Mouse (Mus musculus): ENCODE measurements around the gene Ttc23. TPM values are rescaled to one million over a fixed set of nuclear protein-coding genes. Genes with fewer than 3 reads are reported as not detected.

The Ttc23 gene
- polyA plus RNA-seq, 1 experiment, result 8.8 TPM

DNA sequence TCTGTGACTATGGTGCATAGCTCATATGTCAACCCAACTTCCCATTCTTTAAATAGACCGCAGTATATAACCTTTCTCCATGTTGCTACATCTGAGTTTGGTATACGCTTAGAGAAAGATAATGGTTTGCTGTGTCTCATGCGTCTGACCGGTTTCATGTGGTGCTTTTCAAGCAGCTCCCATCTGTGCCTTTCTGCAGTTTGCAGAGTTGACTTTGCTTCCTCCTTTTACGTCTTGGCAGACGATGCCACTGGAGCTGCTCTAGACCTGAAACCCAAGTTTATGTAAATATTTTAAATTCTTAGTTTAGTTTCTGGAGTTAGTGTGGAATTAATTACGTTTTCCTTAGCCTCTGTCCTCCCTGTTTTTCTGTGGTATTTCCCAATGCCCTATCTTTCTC, 7.5 kb downstream of the Ttc23 start:
- H3K27me3 ChIP-seq (replicated peaks; ENCODE audit: control insufficient read depth, insufficient read depth, low read length), result no peaks in the 10 kb centered on the region
- no peak for DNase-seq
- no peak overlapping the region for H3K27ac ChIP-seq (ENCODE audit: insufficient read depth, low read depth, low read length)
- TF ChIP-seq POLR2A (IDR thresholded peaks at IDR 0.05; ENCODE audit: low read depth, low read length) (no peak), CTCF (conservative IDR thresholded peaks at IDR 0.05; ENCODE audit: insufficient read depth, insufficient read length, low read depth, low read length) (no peak)
- no peak overlapping the region for H3K4me3 ChIP-seq (ENCODE audit: insufficient read depth, low read depth, low read length)
- H3K36me3 ChIP-seq (ENCODE audit: control insufficient read depth, insufficient read depth, low read length), result no peaks in the 10 kb centered on the region
- peaks cover 5% of the 10 kb centered on the region; the same call in 1 of the 2 replicates for H3K4me1 ChIP-seq (ENCODE audit: control insufficient read depth, insufficient read depth, low read length)
- 76% methylated on average over 7 of the region's 7 CpGs for WGBS

DNA sequence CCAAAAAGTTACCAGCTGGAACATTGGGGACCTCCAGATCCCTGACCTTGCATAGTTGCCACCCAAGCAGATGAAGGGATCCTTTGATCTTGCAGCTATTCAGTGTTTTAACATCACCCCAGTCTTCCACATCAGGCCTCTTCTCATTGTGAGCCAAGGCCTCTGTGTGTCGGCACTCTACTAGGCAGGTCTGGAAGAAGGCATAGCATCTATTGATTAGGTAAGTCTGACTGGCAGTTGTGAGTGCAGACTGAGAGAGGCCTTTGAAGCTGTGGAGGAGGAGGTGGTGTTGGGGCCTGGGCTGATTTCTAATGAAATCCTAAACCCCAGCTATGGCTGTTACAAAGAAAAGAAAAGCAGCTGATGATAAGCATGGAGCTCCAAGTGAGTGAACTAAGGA, 8.0 kb downstream of the Ttc23 start:
- WGBS, result 44% methylated on average over 1 of the region's 1 CpGs
- Histone ChIP-seq H3K36me3 (ENCODE audit: control insufficient read depth, insufficient read depth, low read length) (no peaks in the 10 kb centered on the region), H3K4me3 (ENCODE audit: insufficient read depth, low read depth, low read length) (no peak overlapping the region), H3K27me3 (replicated peaks; ENCODE audit: control insufficient read depth, insufficient read depth, low read length) (no peaks in the 10 kb centered on the region), H3K27ac (ENCODE audit: insufficient read depth, low read depth, low read length) (no peak overlapping the region), H3K4me1 (ENCODE audit: control insufficient read depth, insufficient read depth, low read length) (peaks cover 5% of the 10 kb centered on the region; the same call in 1 of the 2 replicates)
- TF ChIP-seq POLR2A (IDR thresholded peaks at IDR 0.05; ENCODE audit: low read depth, low read length) (no peak), CTCF (conservative IDR thresholded peaks at IDR 0.05; ENCODE audit: insufficient read depth, insufficient read length, low read depth, low read length) (no peak)
- no peak for DNase-seq

DNA sequence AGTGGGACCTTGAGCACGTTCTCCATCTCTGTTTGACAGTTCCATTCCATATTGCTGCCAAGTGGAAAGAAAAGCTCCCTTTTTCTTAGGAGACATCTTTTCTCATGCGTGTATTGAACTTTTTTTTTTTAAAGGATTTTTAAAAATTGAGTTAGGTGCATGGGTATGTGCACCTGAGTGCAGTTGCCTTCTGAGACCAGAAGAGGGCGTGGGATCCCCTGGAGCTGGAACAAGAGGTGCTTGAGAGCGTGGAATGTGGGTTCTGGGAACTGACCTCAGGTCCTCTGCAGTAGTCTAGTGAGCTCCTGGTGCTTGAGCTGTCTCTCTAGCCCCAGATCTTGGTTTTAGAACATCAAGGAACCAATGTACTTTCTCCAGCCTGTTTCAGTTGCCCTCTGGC, 10.9 kb downstream of the Ttc23 start:
- 91% methylated on average over 4 of the region's 4 CpGs for WGBS

DNA sequence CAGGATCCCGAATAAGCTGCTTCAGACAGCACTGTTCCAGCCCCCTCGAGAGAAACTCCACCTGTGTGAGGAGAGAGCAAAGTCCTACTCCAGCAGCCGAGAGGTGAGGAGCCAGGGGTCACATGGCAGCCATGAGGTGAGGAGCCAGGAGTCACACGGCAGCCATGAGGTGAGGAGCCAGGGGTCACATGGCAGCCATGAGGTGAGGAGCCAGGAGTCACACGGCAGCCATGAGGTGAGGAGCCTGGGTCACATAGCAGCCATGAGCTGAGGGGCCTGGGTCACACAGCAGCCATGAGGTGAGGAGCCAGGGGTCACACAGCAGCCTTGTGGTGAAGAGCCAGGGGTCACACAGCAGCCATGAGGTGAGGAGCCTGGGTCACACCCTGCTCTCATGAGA, 15.2 kb downstream of the Ttc23 start:
- peak; percentile 66 for DNase-seq
- H3K27me3 ChIP-seq (replicated peaks; ENCODE audit: control insufficient read depth, insufficient read depth, low read length), result no peaks in the 10 kb centered on the region
- no peak overlapping the region for H3K27ac ChIP-seq (ENCODE audit: insufficient read depth, low read depth, low read length)
- TF ChIP-seq CTCF (conservative IDR thresholded peaks at IDR 0.05; ENCODE audit: insufficient read depth, insufficient read length, low read depth, low read length) (no peak), POLR2A (IDR thresholded peaks at IDR 0.05; ENCODE audit: low read depth, low read length) (no peak)
- no peak overlapping the region for H3K4me3 ChIP-seq (ENCODE audit: insufficient read depth, low read depth, low read length)
- no peaks in the 10 kb centered on the region for H3K36me3 ChIP-seq (ENCODE audit: control insufficient read depth, insufficient read depth, low read length)
- H3K4me1 ChIP-seq (ENCODE audit: control insufficient read depth, insufficient read depth, low read length), result peaks cover 3% of the 10 kb centered on the region; the same call in 1 of the 2 replicates
- 36% methylated on average over 5 of the region's 5 CpGs for WGBS

More for the DNA sequence above, 10.9 kb downstream of the Ttc23 start:
- no peak overlapping the region for H3K27ac ChIP-seq (ENCODE audit: insufficient read depth, low read depth, low read length)
- H3K4me3 ChIP-seq (ENCODE audit: insufficient read depth, low read depth, low read length), result no peak overlapping the region
- DNase-seq, result no peak
- H3K36me3 ChIP-seq (ENCODE audit: control insufficient read depth, insufficient read depth, low read length), result no peaks in the 10 kb centered on the region
- no peak for TF ChIP-seq POLR2A (IDR thresholded peaks at IDR 0.05; ENCODE audit: low read depth, low read length)
- TF ChIP-seq CTCF (conservative IDR thresholded peaks at IDR 0.05; ENCODE audit: insufficient read depth, insufficient read length, low read depth, low read length), result 0 out of 2 replicates have a peak, but pooled peaks have one; percentile 13
- peaks cover 8% of the 10 kb centered on the region; the same call in 1 of the 2 replicates for H3K4me1 ChIP-seq (ENCODE audit: control insufficient read depth, insufficient read depth, low read length)
- H3K27me3 ChIP-seq (replicated peaks; ENCODE audit: control insufficient read depth, insufficient read depth, low read length), result no peaks in the 10 kb centered on the region

DNA sequence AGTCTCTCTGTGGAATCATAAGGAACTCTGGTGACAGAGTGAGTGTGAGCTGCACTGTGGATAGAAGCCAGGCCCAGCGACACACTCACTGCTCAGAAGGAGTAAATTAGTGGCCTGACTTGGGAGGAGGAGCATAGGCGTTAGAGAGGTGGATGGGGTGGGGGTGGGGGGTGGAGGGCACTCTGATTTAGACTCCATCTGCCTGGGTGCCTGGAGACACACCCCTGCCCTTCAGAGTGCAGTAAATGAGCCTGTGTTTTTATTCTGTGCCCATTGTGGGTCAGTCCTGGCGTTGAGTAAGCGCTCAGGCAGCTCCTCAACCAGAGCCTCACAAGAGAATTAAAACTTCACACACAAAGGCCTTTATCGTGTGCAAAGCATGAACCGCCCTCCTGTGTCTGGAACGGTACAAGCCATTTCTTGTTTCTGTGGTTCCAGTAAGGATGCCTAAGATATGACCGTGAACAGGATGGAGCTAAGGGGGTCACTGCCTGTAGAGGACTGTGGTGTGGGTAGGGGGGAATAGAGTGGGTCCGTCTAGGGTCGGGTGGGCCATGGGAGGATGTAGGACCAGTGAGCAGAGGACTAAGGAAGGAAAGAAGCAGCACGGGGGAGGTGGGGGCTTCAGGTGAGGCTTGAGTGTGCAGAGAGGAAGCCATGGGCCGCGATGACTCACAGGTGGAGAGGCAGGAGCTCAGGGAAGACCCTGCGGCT, 16.9 kb downstream of the Ttc23 start:
- Histone ChIP-seq H3K36me3 (ENCODE audit: control insufficient read depth, insufficient read depth, low read length) (no peaks in the 10 kb centered on the region), H3K27me3 (replicated peaks; ENCODE audit: control insufficient read depth, insufficient read depth, low read length) (no peaks in the 10 kb centered on the region), H3K4me3 (ENCODE audit: insufficient read depth, low read depth, low read length) (no peak overlapping the region), H3K27ac (ENCODE audit: insufficient read depth, low read depth, low read length) (no peak overlapping the region), H3K4me1 (ENCODE audit: control insufficient read depth, insufficient read depth, low read length) (peaks cover 3% of the 10 kb centered on the region; the same call in 1 of the 2 replicates)
- TF ChIP-seq POLR2A (IDR thresholded peaks at IDR 0.05; ENCODE audit: low read depth, low read length) (no peak), CTCF (conservative IDR thresholded peaks at IDR 0.05; ENCODE audit: insufficient read depth, insufficient read length, low read depth, low read length) (no peak)
- DNase-seq, result no peak
- 82% methylated on average over 14 of the region's 14 CpGs for WGBS

DNA sequence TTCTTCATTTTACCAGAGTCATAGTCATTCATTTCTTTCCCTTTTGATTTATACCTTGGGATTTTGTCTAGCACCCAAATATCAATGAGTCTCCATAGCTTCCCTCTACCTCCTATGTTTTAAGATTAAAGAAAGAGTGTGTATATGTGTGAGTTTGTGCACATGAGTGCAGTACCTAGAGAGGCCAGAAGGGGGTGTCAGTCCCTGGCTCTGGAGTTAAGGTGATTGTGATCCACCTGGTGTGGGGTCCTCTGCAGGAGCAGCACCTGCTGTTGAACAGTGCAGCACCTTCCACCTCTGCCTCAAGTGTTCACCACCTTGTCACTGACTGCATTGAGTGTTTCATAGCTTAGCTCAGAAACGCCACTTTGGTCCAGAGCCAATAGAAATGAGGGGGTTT, 23.8 kb downstream of the Ttc23 start:
- DNase-seq, result no peak
- Histone ChIP-seq H3K36me3 (ENCODE audit: control insufficient read depth, insufficient read depth, low read length) (no peaks in the 10 kb centered on the region; the same call in 1 of the 2 replicates), H3K27me3 (replicated peaks; ENCODE audit: control insufficient read depth, insufficient read depth, low read length) (no peaks in the 10 kb centered on the region), H3K27ac (ENCODE audit: insufficient read depth, low read depth, low read length) (no peak overlapping the region), H3K4me3 (ENCODE audit: insufficient read depth, low read depth, low read length) (no peak overlapping the region), H3K4me1 (ENCODE audit: control insufficient read depth, insufficient read depth, low read length) (no peaks in the 10 kb centered on the region)
- WGBS, result 97% methylated on average over 1 of the region's 1 CpGs
- no peak for TF ChIP-seq POLR2A (IDR thresholded peaks at IDR 0.05; ENCODE audit: low read depth, low read length)
- 0 out of 2 replicates have a peak, but pooled peaks have one; percentile 16 for TF ChIP-seq CTCF (conservative IDR thresholded peaks at IDR 0.05; ENCODE audit: insufficient read depth, insufficient read length, low read depth, low read length)

DNA sequence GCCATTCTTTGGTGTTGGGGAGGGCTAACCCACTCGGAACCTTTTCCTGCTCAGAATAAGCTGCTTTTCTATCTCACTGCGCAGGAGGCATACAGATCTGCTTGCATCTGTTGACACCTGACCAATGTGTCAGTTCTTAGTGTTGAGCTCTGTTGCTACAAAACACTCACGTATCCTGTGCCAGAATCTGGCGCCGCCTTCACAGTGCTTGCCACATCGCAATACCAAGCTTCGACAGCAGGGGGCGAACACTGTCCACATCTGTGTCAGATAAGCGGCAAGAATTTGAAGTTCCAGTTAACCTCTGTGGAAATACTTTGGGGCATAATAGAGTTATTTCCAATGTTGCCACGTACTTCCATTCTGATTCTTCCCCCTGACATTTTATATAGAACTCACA, 25.4 kb downstream of the Ttc23 start:
- no peak overlapping the region for H3K27ac ChIP-seq (ENCODE audit: insufficient read depth, low read depth, low read length)
- no peaks in the 10 kb centered on the region; the same call in 1 of the 2 replicates for H3K36me3 ChIP-seq (ENCODE audit: control insufficient read depth, insufficient read depth, low read length)
- TF ChIP-seq POLR2A (IDR thresholded peaks at IDR 0.05; ENCODE audit: low read depth, low read length) (no peak), CTCF (conservative IDR thresholded peaks at IDR 0.05; ENCODE audit: insufficient read depth, insufficient read length, low read depth, low read length) (peak; percentile 96)
- H3K4me1 ChIP-seq (ENCODE audit: control insufficient read depth, insufficient read depth, low read length), result no peaks in the 10 kb centered on the region
- WGBS, result 7% methylated on average over 10 of the region's 10 CpGs
- H3K27me3 ChIP-seq (replicated peaks; ENCODE audit: control insufficient read depth, insufficient read depth, low read length), result no peaks in the 10 kb centered on the region
- H3K4me3 ChIP-seq (ENCODE audit: insufficient read depth, low read depth, low read length), result no peak overlapping the region
- DNase-seq, result peak; percentile 94
